Mouse (Mus musculus) cerebellum, postnatal 25 days (tissue): ENCODE measurements around the gene Golga3.

ENCODE experiments used
- DNase-seq, 2 experiments: peaks; one replicate each; pipeline ENCODE4 v3.0.0; 2021; ENCODE audit warnings: mixed read lengths in 2 of 2

Gene Golga3

DNA sequence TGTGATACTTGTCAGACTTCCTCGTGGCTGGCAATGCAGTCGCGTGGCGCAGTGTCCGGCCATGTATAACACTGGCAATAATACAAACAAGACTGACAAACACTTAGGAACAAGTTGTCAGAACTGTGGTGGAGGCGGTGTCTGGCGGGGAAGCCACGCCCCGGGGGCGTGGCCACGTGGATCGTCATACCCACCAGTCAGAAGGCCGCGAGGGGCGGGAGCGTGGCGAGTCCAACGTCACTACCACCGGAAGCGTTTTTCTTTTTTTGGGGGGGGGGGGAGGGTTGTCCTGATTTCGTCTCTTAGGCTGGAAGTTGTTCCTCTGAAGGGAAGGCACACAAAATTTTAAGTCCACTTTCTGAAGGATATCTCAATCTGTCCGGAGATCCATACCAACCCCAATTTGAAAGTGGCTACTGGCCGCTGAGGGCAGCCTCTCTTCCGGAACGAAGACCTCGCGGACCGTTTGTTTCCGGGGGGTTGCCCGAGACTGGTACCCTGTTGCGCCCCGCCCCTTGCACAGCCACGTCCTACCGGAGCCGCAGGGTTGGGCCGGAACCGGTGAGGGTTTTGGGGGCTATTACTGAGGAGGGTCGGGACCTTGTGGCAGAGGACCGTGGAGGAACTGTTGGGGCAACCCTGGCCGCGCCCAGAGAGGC lies at the start of gene Golga3:
TSS of gene Golga3 (plus strand) at position 340 of the 659 bp plus-strand sequence.
- DNase-seq, result peak; percentile 91 to 96

DNA sequence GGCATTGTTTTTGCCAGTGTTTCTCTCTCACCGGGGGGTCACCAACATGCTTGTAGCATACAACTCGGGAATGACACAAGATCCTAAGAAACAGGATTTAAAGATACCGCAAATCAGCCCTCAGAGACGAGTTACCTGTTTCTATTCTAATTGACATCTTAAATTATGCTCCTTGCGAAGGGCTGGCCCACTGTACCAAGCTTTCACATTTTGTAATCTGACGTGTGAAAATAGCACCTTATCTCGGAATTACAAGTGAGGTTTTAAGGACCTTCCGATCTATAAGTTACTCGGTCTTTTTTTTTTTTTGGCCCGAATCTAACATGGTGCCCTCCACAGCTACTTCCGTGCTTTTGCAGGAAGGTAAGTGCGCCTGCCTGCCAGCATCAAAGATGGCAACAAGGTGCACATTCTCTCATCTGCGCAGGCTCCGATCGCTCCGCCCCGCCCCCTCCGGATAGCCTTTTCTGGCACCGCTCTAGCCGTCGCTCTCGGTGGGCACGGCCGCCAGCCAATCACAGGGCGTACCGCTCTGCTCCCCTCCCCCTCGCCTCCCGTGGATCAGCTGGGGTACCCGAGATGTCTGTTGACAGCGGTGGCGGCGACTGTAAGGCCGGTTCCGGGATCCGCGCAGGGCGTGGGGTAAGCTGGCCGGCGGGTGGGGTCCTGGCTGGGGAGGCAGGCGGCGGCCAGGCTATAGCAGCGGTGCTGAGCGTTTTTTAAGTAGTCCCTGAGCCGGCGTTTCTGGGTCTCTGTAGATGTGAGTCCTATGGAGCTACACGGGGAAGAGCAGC lies 41.0 kb upstream of the Golga3 start, which contains the start of gene Chfr:
TSS of gene Chfr (plus strand) at position 550 of the 794 bp plus-strand sequence.
- peak; percentile 100 for DNase-seq

DNA sequence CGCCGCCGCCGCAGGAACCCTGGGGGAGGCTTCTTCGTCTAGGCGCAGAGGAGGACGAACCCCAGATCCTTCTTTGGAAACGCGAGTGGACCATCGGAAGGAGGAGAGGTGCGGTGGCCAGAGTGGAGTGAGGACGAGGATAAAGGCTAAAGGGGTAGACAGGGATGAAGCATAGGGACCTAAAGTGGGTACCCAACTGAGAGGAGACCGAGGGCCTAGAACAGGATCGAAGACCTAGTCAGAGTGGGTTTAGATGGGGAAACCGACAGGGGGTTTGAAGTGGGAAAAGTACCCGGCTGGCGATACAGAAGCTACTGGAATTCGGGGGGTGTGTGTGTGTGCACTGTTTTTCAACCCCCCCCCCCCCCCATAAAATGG lies 40.4 kb upstream of the Golga3 start:
- no peak for DNase-seq

- DNase-seq, result no peak
Measured at GRCm38 (mm10) chr5:110137816-110138215, 38.7 kb upstream of the Golga3 start.

DNA sequence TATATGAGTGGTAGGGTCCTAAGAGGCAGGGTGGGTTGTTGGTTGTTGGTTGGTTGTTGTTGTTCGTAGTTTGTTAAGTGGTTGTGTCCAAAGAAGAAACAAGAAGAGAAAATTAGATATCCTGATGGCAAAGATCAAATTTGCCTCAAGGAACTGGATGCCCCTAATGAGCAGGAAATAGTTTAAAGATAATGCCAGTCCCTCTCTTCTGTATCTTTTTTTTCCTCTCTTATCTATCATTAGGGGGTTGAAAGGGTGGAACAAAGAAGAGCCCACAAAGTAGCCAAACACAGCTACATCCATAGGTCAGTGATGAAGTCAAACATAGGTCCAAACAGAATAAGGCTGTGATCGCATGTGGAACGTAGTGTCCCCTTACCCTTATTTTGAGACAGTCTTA lies 37.2 kb upstream of the Golga3 start:
- no peak for DNase-seq

DNA sequence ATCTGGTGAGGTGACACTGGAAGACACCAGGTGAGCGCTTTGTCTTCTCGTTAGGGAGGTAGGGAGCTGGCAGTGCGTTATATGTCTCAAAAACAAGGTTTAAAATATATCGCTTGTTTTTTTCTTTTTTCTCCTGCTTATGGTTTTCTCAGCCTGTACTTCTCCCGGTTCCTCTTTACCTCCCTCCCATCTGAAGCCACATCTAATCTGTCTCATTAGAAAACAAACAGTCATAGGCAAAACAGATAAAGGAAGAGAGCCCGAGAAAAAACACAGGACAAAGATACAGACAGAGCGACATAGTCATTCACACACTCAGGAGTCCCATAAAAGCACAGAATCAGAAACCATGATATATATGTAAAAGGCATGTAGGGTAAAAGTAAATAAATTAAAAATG lies 36.1 kb upstream of the Golga3 start:
- DNase-seq, result no peak

GRCm38 (mm10) chr5:110142309-110142708 lies 34.2 kb upstream of the Golga3 start:
- no peak for DNase-seq

GRCm38 (mm10) chr5:110143007-110143406 lies 33.5 kb upstream of the Golga3 start:
- DNase-seq, result peak in 1 of 2 experiments; percentile 17

DNA sequence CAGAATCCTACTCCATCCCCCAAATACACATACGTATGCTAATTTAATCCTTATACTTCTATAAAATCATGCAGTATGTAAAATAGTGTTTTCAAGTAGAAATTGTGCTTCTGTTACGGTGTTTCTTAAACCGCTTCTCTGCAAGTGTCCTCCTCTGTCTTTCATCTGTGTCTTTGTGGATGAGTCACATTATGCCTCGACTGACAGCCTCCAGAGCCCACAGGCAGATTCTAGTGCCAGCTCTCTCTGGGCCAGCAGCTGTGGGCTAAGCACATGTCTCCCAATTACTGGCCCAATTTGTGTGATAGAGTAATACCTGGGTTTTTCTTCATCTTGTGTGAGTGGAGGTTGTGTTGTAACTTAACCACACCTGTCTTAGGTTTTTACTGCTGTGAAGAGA lies 7.1 kb upstream of the Golga3 start:
- no peak for DNase-seq

GRCm38 (mm10) chr5:110177021-110177420 lies 520 bp downstream of the Golga3 start:
- no peak for DNase-seq

GRCm38 (mm10) chr5:110178628-110179027 lies 2.1 kb downstream of the Golga3 start:
- DNase-seq, result no peak

GRCm38 (mm10) chr5:110181716-110182115 lies 5.2 kb downstream of the Golga3 start:
- no peak for DNase-seq

GRCm38 (mm10) chr5:110203164-110203895 lies 26.8 kb downstream of the Golga3 start:
- peak; percentile 10 to 19 for DNase-seq

DNA sequence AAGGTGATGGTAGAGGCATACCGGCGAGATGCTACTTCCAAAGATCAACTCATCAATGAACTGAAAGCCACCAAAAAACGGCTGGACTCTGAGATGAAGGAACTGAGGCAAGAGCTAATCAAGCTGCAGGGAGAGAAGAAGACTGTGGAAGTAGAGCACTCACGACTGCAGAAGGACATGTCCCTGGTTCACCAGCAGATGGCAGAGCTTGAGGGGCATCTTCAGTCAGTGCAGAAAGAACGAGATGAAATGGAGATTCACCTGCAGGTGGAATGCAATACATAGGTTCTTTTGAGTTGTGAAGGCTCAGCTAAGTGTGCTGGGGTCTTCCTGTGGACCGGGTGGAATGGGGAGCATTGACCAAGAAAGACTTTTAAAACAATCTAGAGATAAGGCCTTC lies 28.3 kb downstream of the Golga3 start:
- DNase-seq, result peak; percentile 13 to 39

GRCm38 (mm10) chr5:110211312-110211711 lies 34.8 kb downstream of the Golga3 start:
- DNase-seq, result no peak

DNA sequence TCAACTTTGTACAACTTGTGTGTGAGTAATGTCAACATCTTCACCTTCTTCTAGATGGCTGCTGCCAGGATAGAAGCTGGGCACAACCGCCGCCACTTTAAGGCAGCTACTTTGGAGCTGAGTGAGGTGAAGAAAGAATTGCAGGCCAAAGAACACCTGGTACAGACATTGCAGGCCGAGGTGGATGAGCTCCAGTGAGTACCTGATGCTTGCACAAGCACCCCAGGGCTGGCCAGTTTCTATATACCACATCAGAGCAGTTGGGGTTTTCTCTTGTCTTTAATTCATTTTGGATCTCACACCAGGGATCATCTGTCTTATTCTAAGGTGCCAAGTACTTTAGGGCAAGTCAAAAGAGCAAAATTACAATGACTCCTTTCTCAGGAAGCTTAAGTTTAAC lies 40.3 kb downstream of the Golga3 start:
- no peak for DNase-seq

DNA sequence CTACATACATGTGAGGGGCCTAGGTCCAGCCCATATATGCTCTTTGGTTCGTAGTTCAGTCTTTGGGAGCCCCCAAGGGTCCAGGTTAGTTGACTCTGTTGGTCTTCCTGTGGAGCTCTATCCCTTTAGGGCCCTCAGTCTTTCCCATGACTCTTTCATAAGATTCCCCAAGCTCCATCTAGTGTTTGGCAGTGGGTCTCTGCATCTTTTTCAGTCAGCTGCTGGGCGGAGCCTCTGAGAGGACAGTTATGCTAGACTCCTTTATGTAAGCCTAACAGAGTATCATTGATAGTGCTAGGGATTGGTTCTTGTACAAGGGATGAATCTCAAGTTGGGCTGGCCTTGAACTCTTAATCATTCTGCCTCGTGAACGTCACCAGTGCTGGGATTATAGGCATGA lies 43.8 kb downstream of the Golga3 start:
- no peak for DNase-seq

DNA sequence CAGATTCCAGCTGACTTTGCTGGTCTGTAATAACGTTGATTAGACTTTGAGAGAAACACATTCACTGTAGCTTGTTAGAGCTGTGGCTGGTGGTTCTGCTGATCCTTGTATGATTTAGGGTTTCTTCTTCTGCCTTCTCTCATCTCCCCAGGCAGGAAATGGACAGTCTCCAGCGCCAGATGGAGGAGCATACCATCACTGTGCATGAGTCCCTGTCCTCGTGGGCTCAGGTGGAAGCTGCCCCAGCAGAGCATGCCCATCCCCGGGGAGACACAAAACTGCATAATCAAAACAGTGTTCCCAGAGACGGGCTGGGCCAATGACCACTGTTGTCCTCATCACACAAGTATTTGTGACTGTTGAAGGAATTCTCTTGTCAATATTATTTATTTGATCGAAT lies 46.3 kb downstream of the Golga3 start:
- peak; percentile 78 to 83 for DNase-seq

- DNase-seq, result no peak
Measured at GRCm38 (mm10) chr5:110225056-110225455, 48.6 kb downstream of the Golga3 start.

DNA sequence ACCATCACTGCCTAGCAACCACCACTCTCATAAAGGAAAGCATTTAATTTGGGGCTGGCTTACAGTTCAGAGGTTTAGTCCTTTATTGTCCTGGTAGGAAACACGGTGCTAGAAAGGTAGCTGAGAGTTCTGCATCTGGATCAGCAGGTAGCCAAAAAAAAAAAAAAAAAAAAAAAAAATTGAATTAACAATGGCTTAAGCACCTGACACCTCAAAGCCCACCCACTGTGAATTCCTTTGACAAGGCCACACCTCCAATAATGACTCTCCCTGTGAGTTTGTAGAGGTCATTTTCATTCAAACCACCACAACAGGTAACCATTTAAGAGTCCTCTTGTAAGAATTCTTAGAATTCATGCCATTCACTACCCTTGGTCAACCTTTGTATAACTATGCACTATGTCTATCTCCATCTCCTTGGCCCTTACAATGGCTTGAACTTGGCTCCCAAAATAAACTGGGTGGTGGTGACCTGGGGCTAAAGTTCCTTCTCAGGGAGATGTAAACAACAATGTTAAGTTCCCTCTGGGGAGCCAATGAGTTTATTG lies 50.9 kb downstream of the Golga3 start:
- DNase-seq, result no peak

DNA sequence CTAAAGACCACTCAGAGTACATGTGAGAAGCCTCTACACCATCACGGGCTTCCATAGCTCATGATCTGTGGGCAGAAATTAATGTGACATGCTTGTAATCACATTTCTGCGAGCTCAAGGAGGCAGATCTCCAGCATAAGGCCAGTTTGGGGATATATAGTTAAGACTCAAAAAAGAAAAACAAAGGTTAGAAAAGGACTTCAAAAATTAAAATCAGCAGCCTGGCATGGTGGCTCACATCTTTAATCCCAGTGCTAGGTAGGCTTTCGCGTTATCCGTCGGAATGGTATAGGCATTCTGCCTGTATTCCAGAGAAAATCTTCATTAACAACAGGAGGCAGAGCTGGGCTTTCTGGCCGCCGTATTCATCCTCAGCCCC lies 53.9 kb downstream of the Golga3 start:
- DNase-seq, result peak in 1 of 2 experiments; percentile 18

DNA sequence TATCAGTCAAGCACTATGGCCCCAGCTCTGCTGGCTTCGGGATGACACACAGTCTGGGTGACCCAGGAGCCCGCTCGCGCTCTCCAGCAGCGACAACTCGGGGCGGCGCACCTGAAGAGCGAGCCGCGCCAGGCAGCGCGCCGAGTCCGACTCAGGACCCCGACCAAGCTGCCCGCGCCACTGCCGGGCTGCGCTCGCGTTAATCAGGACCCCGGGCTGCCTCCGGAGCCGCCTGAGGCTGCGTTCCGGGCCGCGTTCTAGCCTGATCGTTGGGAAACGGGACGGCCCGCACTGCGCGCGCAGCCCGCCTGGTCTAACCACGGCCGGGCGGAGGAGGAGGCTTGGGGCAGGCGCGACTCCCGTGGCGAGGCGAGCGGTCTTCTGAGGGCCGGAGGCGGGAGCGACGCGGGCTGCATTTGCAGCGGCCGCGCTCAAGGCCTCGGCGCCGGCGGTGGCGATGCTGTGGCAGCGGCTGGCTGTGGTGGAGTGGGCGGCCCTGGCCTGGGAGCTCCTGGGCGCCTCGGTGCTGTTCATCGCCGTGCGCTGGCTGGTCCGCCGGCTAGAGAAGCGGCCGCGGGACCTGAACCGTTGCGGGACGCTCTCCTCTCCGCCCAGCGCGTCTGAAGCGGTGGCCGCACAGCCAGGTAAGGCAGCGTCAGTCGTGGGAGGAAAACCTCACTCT lies 54.4 kb downstream of the Golga3 start, which contains the start of gene Ankle2:
TSS of gene Ankle2 (plus strand) at position 225 of the 682 bp plus-strand sequence.
- DNase-seq, result peak; percentile 95 to 96

DNA sequence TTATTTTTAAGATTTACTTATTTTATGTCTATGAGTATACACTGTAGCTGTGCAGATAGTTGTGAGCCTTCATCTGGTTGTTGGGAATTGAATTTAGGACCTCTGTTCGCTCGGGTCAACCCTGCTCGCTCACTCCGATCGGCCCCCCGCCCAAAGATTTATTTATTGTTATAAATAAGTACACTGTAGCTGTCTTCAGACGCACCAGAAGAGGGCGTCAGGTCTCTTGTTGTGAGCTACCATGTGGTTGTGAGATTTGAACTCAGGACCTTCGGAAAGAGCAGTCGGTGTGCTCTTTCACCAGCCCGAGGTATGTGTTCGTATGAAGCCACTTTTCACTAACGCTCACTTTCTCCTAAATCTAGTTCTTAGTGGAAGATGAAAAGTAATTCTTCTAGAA lies 55.1 kb downstream of the Golga3 start:
- peak in 1 of 2 experiments; percentile 19 for DNase-seq
